Mouse (Mus musculus) heart, postnatal 0 days (tissue): Measurements from ENCODE around the gene Actn3.

Source experiments
- CTCF ChIP-seq: IDR thresholded peaks from 2 replicates; pipeline ENCODE4 v1.5.1; 2016; ENCODE audit warnings: antibody characterized with exemption, control low read depth, low read depth
- EP300 ChIP-seq: IDR thresholded peaks from 2 replicates; pipeline ENCODE4 v1.6.1; 2016; ENCODE audit warnings: antibody characterized with exemption, low read depth

- no peak for TF ChIP-seq EP300
- TF ChIP-seq CTCF: no peak
These were observed 43.7 kb downstream of the Actn3 start for GRCm38 (mm10) chr19:4833977-4834376.
